Mouse (Mus musculus): ENCODE data around the gene Rps6kb1. TPM values are rescaled to one million over a fixed set of nuclear protein-coding genes. Genes with fewer than 3 reads are reported as not detected.
A peak's percentile ranks its signal among the peaks of the same experiment; 100 is the strongest.

The Rps6kb1 gene
- total RNA-seq, 2 experiments from 2014 or later: 20.0 to 22.1 TPM

GRCm38 (mm10) chr11:86581250-86581753 lies 36.7 kb upstream of the Rps6kb1 start:
- peak; percentile 73 to 78 for DNase-seq

- DNase-seq: peak; percentile 23 to 45
Measured at GRCm38 (mm10) chr11:86580319-86581113, 35.9 kb upstream of the Rps6kb1 start.

- DNase-seq: peak in 1 of 2 experiments; percentile 46
Measured at GRCm38 (mm10) chr11:86579731-86580318, 35.2 kb upstream of the Rps6kb1 start.

- peak; percentile 74 to 90 for DNase-seq
Measured at GRCm38 (mm10) chr11:86578809-86579730, 34.5 kb upstream of the Rps6kb1 start.

- peak in 1 of 2 experiments; percentile 32 for DNase-seq
Measured at GRCm38 (mm10) chr11:86578106-86578808, 33.7 kb upstream of the Rps6kb1 start.

GRCm38 (mm10) chr11:86577231-86577630 lies 32.6 kb upstream of the Rps6kb1 start:
- peak; percentile 56 to 79 for DNase-seq

GRCm38 (mm10) chr11:86575632-86576378 lies 31.2 kb upstream of the Rps6kb1 start:
- DNase-seq: no peak

- DNase-seq: no peak
Measured at GRCm38 (mm10) chr11:86574408-86574807, 29.8 kb upstream of the Rps6kb1 start.

GRCm38 (mm10) chr11:86573646-86574231 lies 29.1 kb upstream of the Rps6kb1 start:
- no peak for DNase-seq

GRCm38 (mm10) chr11:86572623-86573022 lies 28.0 kb upstream of the Rps6kb1 start:
- DNase-seq: no peak

GRCm38 (mm10) chr11:86571871-86572270 lies 27.3 kb upstream of the Rps6kb1 start:
- DNase-seq: no peak

GRCm38 (mm10) chr11:86571047-86571855 lies 26.6 kb upstream of the Rps6kb1 start:
- no peak for DNase-seq

GRCm38 (mm10) chr11:86570261-86570746 lies 25.7 kb upstream of the Rps6kb1 start:
- DNase-seq: no peak

GRCm38 (mm10) chr11:86568425-86568824 lies 23.8 kb upstream of the Rps6kb1 start:
- peak; percentile 31 to 43 for DNase-seq

GRCm38 (mm10) chr11:86558258-86558657 lies 13.7 kb upstream of the Rps6kb1 start:
- no peak for DNase-seq

- DNase-seq: no peak
Measured at GRCm38 (mm10) chr11:86553525-86553924, 8.9 kb upstream of the Rps6kb1 start.

GRCm38 (mm10) chr11:86547412-86547811 lies 2.8 kb upstream of the Rps6kb1 start:
- no peak for DNase-seq

- DNase-seq: no peak
Measured at GRCm38 (mm10) chr11:86545556-86545955, 951 bp upstream of the Rps6kb1 start.

- DNase-seq: no peak
Measured at GRCm38 (mm10) chr11:86543960-86544638, 506 bp downstream of the Rps6kb1 start.

Data from heart, adult 18-20 months (tissue).